Mouse (Mus musculus) limb, embryonic 13.5 days (tissue): Measurements from ENCODE around the gene Zswim4. TPM values are rescaled to one million over a fixed set of nuclear protein-coding genes. Genes with fewer than 3 reads are reported as not detected.

Experiments
- ATAC-seq: fragments of 200-750 bp; cut with Nextera tagmentation; 2 replicates; pipeline ENCODE4 v1.8.0; 2017; ENCODE audit warnings: low read depth, moderate number of reproducible peaks, moderate TSS enrichment; ENCODE audit not compliant: low FRiP score
- H3K27ac ChIP-seq: fragments of 300-500 bp; sonication (generic); 2 replicates; pipeline ENCODE4 v1.5.1; 2015; ENCODE audit warnings: inconsistent platforms, mild to moderate bottlenecking, moderate library complexity
- H3K27me3 ChIP-seq: fragments of 300-500 bp; sonication (generic); 2 replicates; pipeline ENCODE4 v1.6.1; 2015; ENCODE audit warnings: mild to moderate bottlenecking, inconsistent platforms
- H3K36me3 ChIP-seq: fragments of 300-500 bp; sonication (generic); 2 replicates; pipeline ENCODE4 v1.6.1; 2015; ENCODE audit warnings: inconsistent platforms, mild to moderate bottlenecking, moderate library complexity
- H3K4me1 ChIP-seq: fragments of 300-500 bp; sonication (generic); 2 replicates; pipeline ENCODE4 v1.6.1; 2015; ENCODE audit warnings: inconsistent platforms
- H3K4me2 ChIP-seq: fragments of 300-500 bp; sonication (generic); replicated peaks from 2 replicates; pipeline ENCODE4 v1.6.1; 2015; ENCODE audit warnings: inconsistent platforms, mild to moderate bottlenecking, moderate library complexity
- H3K4me3 ChIP-seq: fragments of 300-500 bp; sonication (generic); 2 replicates; pipeline ENCODE4 v1.5.1; 2015; ENCODE audit warnings: moderate library complexity, mild to moderate bottlenecking, inconsistent platforms
- H3K9ac ChIP-seq: fragments of 300-500 bp; sonication (generic); 2 replicates; pipeline ENCODE4 v1.6.1; 2015; ENCODE audit warnings: mild to moderate bottlenecking, inconsistent platforms
- H3K9me3 ChIP-seq: fragments of 300-500 bp; sonication (generic); 2 replicates; pipeline ENCODE4 v1.6.1; 2016; ENCODE audit warnings: inconsistent platforms
- WGBS: fragments of 180-500 bp; shearing (Covaris S2); methylation state at CpG from one replicate; pipeline ENCODE4 v1.1.7; 2015; 5-methylcytosine and 5-hydroxymethylcytosine counted together
- polyA plus RNA-seq: library from polyadenylated mRNA; unstranded; fragments of >200 nt; fragmentation: Nextera tagmentation; extraction: Ambion mirVana; gene quantifications from 2 replicates; pipeline ENCODE4 v1.2.1, GENCODE M21; 2015

Zswim4 gene
- polyA plus RNA-seq, 1 experiment from 2014 or later: 23.5 TPM

GRCm38 (mm10) chr8:84218143-84218542 lies 18.7 kb downstream of the Zswim4 start:
- no peak overlapping the region for H3K4me3 ChIP-seq
- H3K9ac ChIP-seq: no peak overlapping the region
- 95% methylated on average over 5 of the region's 5 CpGs for WGBS
- no peaks in the 10 kb centered on the region for H3K27me3 ChIP-seq
- H3K9me3 ChIP-seq: no peaks in the 10 kb centered on the region
- ATAC-seq: no peak
- H3K36me3 ChIP-seq: peaks cover 99% of the 10 kb centered on the region
- H3K4me1 ChIP-seq: no peaks in the 10 kb centered on the region
- no peak overlapping the region for H3K4me2 ChIP-seq
- no peak overlapping the region for H3K27ac ChIP-seq

GRCm38 (mm10) chr8:84217206-84217605 lies 19.6 kb downstream of the Zswim4 start:
- Histone ChIP-seq H3K4me1 (no peaks in the 10 kb centered on the region), H3K9me3 (no peaks in the 10 kb centered on the region), H3K27me3 (no peaks in the 10 kb centered on the region), H3K27ac (no peak overlapping the region), H3K9ac (no peak overlapping the region), H3K4me3 (no peak overlapping the region), H3K36me3 (peaks cover 99% of the 10 kb centered on the region), H3K4me2 (no peak overlapping the region)
- WGBS: 94% methylated on average over 11 of the region's 11 CpGs
- ATAC-seq: no peak

GRCm38 (mm10) chr8:84213277-84213676 lies 23.6 kb downstream of the Zswim4 start:
- Histone ChIP-seq H3K4me2 (no peak overlapping the region), H3K4me3 (no peak overlapping the region), H3K27ac (no peak overlapping the region), H3K9ac (no peak overlapping the region), H3K36me3 (peaks cover 94% of the 10 kb centered on the region), H3K4me1 (peaks cover 12% of the 10 kb centered on the region), H3K27me3 (no peaks in the 10 kb centered on the region), H3K9me3 (no peaks in the 10 kb centered on the region)
- ATAC-seq: no peak
- 88% methylated on average over 4 of the region's 4 CpGs for WGBS

GRCm38 (mm10) chr8:84211881-84212563 lies 24.8 kb downstream of the Zswim4 start:
- no peak overlapping the region for H3K9ac ChIP-seq
- no peaks in the 10 kb centered on the region for H3K9me3 ChIP-seq
- H3K4me1 ChIP-seq: peaks cover 25% of the 10 kb centered on the region
- 94% methylated on average over 31 of the region's 31 CpGs for WGBS
- no peak overlapping the region for H3K27ac ChIP-seq
- no peak for ATAC-seq
- H3K36me3 ChIP-seq: peaks cover 87% of the 10 kb centered on the region
- no peaks in the 10 kb centered on the region for H3K27me3 ChIP-seq
- H3K4me3 ChIP-seq: no peak overlapping the region
- H3K4me2 ChIP-seq: no peak overlapping the region

GRCm38 (mm10) chr8:84211202-84211601 lies 25.7 kb downstream of the Zswim4 start:
- Histone ChIP-seq H3K4me3 (no peak overlapping the region), H3K36me3 (peaks cover 84% of the 10 kb centered on the region), H3K4me1 (peaks cover 26% of the 10 kb centered on the region), H3K27ac (no peak overlapping the region), H3K9me3 (no peaks in the 10 kb centered on the region), H3K4me2 (no peak overlapping the region), H3K27me3 (no peaks in the 10 kb centered on the region), H3K9ac (no peak overlapping the region)
- no peak for ATAC-seq
- WGBS: 98% methylated on average over 3 of the region's 3 CpGs

GRCm38 (mm10) chr8:84210167-84210791 lies 26.6 kb downstream of the Zswim4 start:
- Histone ChIP-seq H3K4me3 (no peak overlapping the region), H3K4me1 (peaks cover 26% of the 10 kb centered on the region), H3K4me2 (no peak overlapping the region), H3K9me3 (no peaks in the 10 kb centered on the region), H3K27me3 (no peaks in the 10 kb centered on the region), H3K27ac (no peak overlapping the region), H3K9ac (no peak overlapping the region), H3K36me3 (peaks cover 84% of the 10 kb centered on the region)
- 56% methylated on average over 27 of the region's 34 CpGs for WGBS
- ATAC-seq: 0 out of 2 replicates have a peak, but pooled peaks have one; percentile 25

GRCm38 (mm10) chr8:84208381-84209380 lies 28.2 kb downstream of the Zswim4 start:
- H3K9me3 ChIP-seq: no peaks in the 10 kb centered on the region
- ATAC-seq: no peak
- H3K9ac ChIP-seq: 0 out of 2 replicates have a peak overlapping the region, but pooled peaks have one; percentile 39
- H3K4me2 ChIP-seq: no peak overlapping the region
- H3K27me3 ChIP-seq: no peaks in the 10 kb centered on the region
- 59% methylated on average over 17 of the region's 17 CpGs for WGBS
- H3K36me3 ChIP-seq: peaks cover 76% of the 10 kb centered on the region
- peak overlapping the region; percentile 72; the same call in 1 of the 2 replicates for H3K27ac ChIP-seq
- H3K4me1 ChIP-seq: peaks cover 34% of the 10 kb centered on the region
- H3K4me3 ChIP-seq: no peak overlapping the region

GRCm38 (mm10) chr8:84207811-84208210 lies 29.0 kb downstream of the Zswim4 start:
- Histone ChIP-seq H3K9ac (peak overlapping the region; percentile 39; the same call in 1 of the 2 replicates), H3K4me3 (no peak overlapping the region), H3K27ac (peak overlapping the region; percentile 72), H3K36me3 (peaks cover 67% of the 10 kb centered on the region), H3K9me3 (no peaks in the 10 kb centered on the region), H3K4me1 (peaks cover 42% of the 10 kb centered on the region), H3K27me3 (no peaks in the 10 kb centered on the region), H3K4me2 (no peak overlapping the region)
- no peak for ATAC-seq
- WGBS: 53% methylated on average over 7 of the region's 7 CpGs

- Histone ChIP-seq H3K27ac (no peak overlapping the region), H3K9ac (no peak overlapping the region), H3K36me3 (peaks cover 56% of the 10 kb centered on the region), H3K4me3 (no peak overlapping the region), H3K9me3 (no peaks in the 10 kb centered on the region), H3K27me3 (no peaks in the 10 kb centered on the region), H3K4me1 (peaks cover 53% of the 10 kb centered on the region), H3K4me2 (no peak overlapping the region)
- 94% methylated on average over 3 of the region's 3 CpGs for WGBS
- ATAC-seq: no peak
Observed at GRCm38 (mm10) chr8:84206666-84207065, 30.2 kb downstream of the Zswim4 start.

GRCm38 (mm10) chr8:84205073-84205472 lies 31.8 kb downstream of the Zswim4 start:
- WGBS: 92% methylated on average over 5 of the region's 5 CpGs
- no peak for ATAC-seq
- H3K27me3 ChIP-seq: no peaks in the 10 kb centered on the region
- peaks cover 45% of the 10 kb centered on the region for H3K36me3 ChIP-seq
- peaks cover 62% of the 10 kb centered on the region for H3K4me1 ChIP-seq
- H3K27ac ChIP-seq: no peak overlapping the region
- no peak overlapping the region for H3K4me3 ChIP-seq
- no peak overlapping the region for H3K4me2 ChIP-seq
- H3K9ac ChIP-seq: no peak overlapping the region
- H3K9me3 ChIP-seq: no peaks in the 10 kb centered on the region

GRCm38 (mm10) chr8:84203975-84204772 lies 32.7 kb downstream of the Zswim4 start:
- peaks cover 71% of the 10 kb centered on the region for H3K4me1 ChIP-seq
- peak overlapping the region; percentile 97 for H3K4me2 ChIP-seq
- ATAC-seq: peak; percentile 3; the same call in 1 of the 2 replicates
- H3K27ac ChIP-seq: peak overlapping the region; percentile 99
- peak overlapping the region; percentile 82 for H3K4me3 ChIP-seq
- H3K27me3 ChIP-seq: no peaks in the 10 kb centered on the region
- peak overlapping the region; percentile 80 for H3K9ac ChIP-seq
- WGBS: 49% methylated on average over 13 of the region's 13 CpGs
- no peaks in the 10 kb centered on the region for H3K9me3 ChIP-seq
- peaks cover 36% of the 10 kb centered on the region for H3K36me3 ChIP-seq
